Mouse (Mus musculus) kidney, postnatal 0 days (tissue): Measurements from ENCODE around the gene Gng7. TPM values are rescaled to one million over a fixed set of nuclear protein-coding genes. Genes with fewer than 3 reads are reported as not detected.

Experiments
- ATAC-seq: fragments of 200-750 bp; cut with Nextera tagmentation; replicated peaks from 2 replicates; pipeline ENCODE4 v1.8.0; 2017; ENCODE audit warnings: low read depth, moderate number of reproducible peaks, moderate TSS enrichment, moderate library complexity; ENCODE audit not compliant: low FRiP score
- DNase-seq: peaks from one replicate; pipeline ENCODE4 v3.0.0-alpha.2; 2016; ENCODE audit warnings: low spot score
- H3K27ac ChIP-seq: fragments of 300-500 bp; sonication (generic); 2 replicates; pipeline ENCODE4 v1.5.1; 2014; ENCODE audit warnings: mild to moderate bottlenecking
- H3K27me3 ChIP-seq: fragments of 300-500 bp; sonication (generic); 2 replicates; pipeline ENCODE4 v1.6.1; 2014; ENCODE audit warnings: low read length, mixed read lengths; ENCODE audit not compliant: insufficient read depth
- H3K36me3 ChIP-seq: fragments of 300-500 bp; sonication (generic); 2 replicates; pipeline ENCODE4 v1.6.1; 2014; ENCODE audit warnings: low read length, mixed read lengths; ENCODE audit not compliant: insufficient read depth
- H3K4me1 ChIP-seq: fragments of 300-500 bp; sonication (generic); replicated peaks from 2 replicates; pipeline ENCODE4 v1.6.1; 2014; ENCODE audit warnings: antibody characterized with exemption, low read length, mixed read lengths; ENCODE audit not compliant: insufficient read depth
- H3K4me2 ChIP-seq: fragments of 300-500 bp; sonication (generic); 2 replicates; pipeline ENCODE4 v1.6.1; 2014; ENCODE audit warnings: mild to moderate bottlenecking, low read length, moderate library complexity, mixed read lengths
- H3K4me3 ChIP-seq: fragments of 300-500 bp; sonication (generic); replicated peaks from 2 replicates; pipeline ENCODE4 v1.5.1; 2014; ENCODE audit warnings: low read depth, low read length
- H3K9ac ChIP-seq: fragments of 300-500 bp; sonication (generic); 2 replicates; pipeline ENCODE4 v1.6.1; 2014; ENCODE audit warnings: low read depth, low read length
- H3K9me3 ChIP-seq: fragments of 300-500 bp; sonication (generic); replicated peaks from 2 replicates; pipeline ENCODE4 v1.6.1; 2016; ENCODE audit warnings: low read length, inconsistent platforms, mixed read lengths
- CTCF ChIP-seq: IDR thresholded peaks from 2 replicates; pipeline ENCODE4 v1.5.1; 2016; ENCODE audit warnings: antibody characterized with exemption, low read depth, mild to moderate bottlenecking, moderate library complexity
- WGBS: fragments of 180-500 bp; shearing (Covaris S2); extraction: QIAGEN DNeasy Blood & Tissue Kit; methylation state at CpG from one replicate; pipeline ENCODE4 v1.1.7; 2014; 5-methylcytosine and 5-hydroxymethylcytosine counted together
- polyA plus RNA-seq: library from polyadenylated mRNA; unstranded; fragments of >200 nt; fragmentation: Nextera tagmentation; extraction: Ambion mirVana; gene quantifications from 2 replicates; pipeline ENCODE4 v1.2.1, GENCODE M21; 2015

Gng7 gene
- polyA plus RNA-seq, 1 experiment from 2014 or later, result 3.4 TPM

DNA sequence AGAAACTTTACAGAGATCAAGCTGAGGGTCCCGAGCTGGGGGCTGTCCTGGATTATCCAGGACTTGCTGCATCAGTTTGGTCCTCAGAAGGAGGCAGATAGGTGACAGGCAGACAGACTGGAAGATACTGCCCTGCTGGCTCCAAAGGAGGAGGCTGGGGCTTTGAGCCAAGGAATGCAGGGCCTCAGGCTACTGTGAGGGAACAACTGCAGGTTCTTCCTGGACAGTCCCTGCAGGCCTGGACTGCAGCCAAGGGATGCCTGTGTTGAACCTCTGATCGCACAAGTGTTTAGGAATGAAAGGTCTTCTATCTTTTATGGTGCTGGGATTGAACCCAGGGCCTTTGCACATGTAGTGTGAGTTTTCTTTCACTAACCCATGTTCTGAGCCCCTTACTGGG, 66.9 kb downstream of the Gng7 start:
- no peak for TF ChIP-seq CTCF
- ATAC-seq (no peak), DNase-seq (no peak)
- Histone ChIP-seq H3K4me1 (no peaks in the 10 kb centered on the region; the same call in none of the 2 replicates), H3K9me3 (no peaks in the 10 kb centered on the region), H3K27me3 (no peaks in the 10 kb centered on the region), H3K4me3 (no peak overlapping the region), H3K27ac (no peak overlapping the region), H3K4me2 (no peak overlapping the region), H3K9ac (no peak overlapping the region), H3K36me3 (no peaks in the 10 kb centered on the region)
- WGBS, result 34% methylated on average over 2 of the region's 2 CpGs

DNA sequence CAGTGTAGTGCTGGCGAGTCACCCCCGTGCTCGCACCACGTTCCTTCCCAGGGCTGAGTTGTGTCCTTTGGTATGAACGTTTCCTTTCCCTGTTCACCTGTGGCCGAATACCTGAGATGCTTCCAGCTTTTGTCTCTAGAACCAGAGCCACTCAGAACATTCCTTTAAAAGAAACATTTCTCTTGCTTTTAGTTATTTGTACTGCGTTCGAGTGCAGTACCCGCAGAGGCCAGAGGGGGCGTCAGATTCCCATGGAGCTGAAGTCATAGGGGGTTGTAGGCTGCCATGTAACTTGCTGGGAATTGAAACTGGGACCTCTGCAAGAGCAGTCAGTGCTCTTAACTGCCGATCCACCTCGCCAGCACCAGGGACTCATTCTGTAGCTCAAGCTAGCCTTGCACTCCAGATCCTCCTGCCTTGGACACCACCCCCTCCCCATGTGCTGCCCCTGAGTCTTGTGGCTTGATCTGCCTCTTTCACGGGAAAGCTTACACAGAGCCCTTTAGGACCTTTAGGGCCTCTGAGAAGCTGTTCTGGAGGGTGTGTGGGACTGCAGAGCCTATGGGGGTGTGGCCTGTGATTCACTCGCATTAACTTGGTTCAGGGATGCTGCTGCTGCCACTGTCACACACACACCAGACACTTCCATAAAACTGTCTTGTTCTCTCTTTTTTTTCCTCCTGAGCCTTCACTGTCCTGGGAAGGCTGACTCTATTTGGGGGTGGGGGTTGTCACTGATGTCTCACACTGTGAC, 67.9 kb downstream of the Gng7 start:
- no peak overlapping the region for H3K27ac ChIP-seq
- DNase-seq (no peak), ATAC-seq (no peak)
- H3K9ac ChIP-seq, result no peak overlapping the region
- no peaks in the 10 kb centered on the region for H3K36me3 ChIP-seq
- no peak overlapping the region for H3K4me3 ChIP-seq
- H3K4me2 ChIP-seq, result no peak overlapping the region
- no peaks in the 10 kb centered on the region for H3K27me3 ChIP-seq
- WGBS, result 64% methylated on average over 14 of the region's 14 CpGs
- H3K4me1 ChIP-seq, result no peaks in the 10 kb centered on the region; the same call in none of the 2 replicates
- TF ChIP-seq CTCF, result peak; percentile 52
- H3K9me3 ChIP-seq, result no peaks in the 10 kb centered on the region

DNA sequence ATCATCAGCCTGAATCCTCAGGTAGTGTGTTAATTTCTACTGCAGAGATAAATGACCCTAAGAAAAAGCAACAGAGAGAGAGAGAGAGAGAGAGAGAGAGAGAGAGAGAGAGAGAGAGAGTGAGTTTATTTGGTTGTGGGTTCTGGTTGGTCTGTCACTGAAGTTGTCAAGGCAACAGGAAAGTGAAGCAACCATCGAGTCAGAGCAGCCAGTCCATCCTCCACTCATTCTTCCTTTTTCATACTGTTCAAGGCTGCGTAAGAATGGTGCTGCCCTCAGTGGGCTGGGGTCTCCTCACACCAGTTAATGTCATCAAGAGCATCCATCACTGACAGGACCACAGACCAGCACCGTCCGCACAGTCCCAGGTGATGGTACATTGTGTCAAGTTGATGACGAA, 70.5 kb downstream of the Gng7 start:
- Histone ChIP-seq H3K9ac (no peak overlapping the region), H3K4me1 (peaks cover 21% of the 10 kb centered on the region), H3K4me3 (no peak overlapping the region), H3K27me3 (no peaks in the 10 kb centered on the region), H3K4me2 (no peak overlapping the region), H3K27ac (no peak overlapping the region), H3K9me3 (no peaks in the 10 kb centered on the region), H3K36me3 (no peaks in the 10 kb centered on the region)
- 85% methylated on average over 5 of the region's 5 CpGs for WGBS
- no peak for DNase-seq
- ATAC-seq, result no peak
- TF ChIP-seq CTCF, result no peak

DNA sequence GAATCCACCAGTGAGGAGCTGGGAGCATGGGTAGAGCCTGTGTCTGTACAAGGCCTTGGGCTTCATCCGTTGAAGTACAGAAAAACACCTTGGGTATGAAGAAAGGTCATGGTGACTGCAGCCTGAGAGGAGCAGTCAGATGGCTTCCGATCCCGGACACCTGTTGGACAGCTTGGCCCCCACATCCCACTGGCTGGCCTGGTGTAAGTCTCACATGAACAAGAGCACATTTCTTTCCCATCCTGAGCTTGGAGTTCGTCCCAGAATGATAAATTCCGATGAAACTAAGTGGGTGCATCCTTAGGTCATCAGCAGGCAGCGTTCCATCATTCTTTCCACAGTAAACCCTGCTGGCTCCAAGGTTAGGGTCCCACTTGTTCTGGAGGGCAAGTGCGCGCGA, 71.0 kb downstream of the Gng7 start:
- WGBS, result 51% methylated on average over 9 of the region's 9 CpGs
- H3K27ac ChIP-seq, result no peak overlapping the region

DNA sequence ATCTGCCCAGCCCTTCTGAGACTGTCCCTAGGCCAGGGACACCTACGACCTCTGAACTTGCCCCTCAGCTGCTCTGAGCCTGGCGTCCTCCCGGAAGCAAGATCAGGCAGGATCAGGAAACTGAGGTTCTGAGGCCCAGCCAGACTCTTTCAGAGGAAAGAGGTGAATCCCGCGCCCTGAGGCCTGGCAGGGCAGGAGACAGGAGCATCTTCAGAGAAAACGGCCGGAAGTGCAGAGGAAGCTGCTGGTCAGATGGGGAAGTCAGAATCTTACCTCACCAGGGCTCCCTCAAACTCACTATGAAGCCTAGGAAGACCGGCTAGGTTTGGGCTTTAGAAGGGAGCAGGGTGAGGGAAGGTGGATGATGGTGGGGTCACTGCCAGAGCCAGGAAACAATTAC, 71.8 kb downstream of the Gng7 start:
- Histone ChIP-seq H3K9ac (no peak overlapping the region), H3K27ac (no peak overlapping the region), H3K27me3 (no peaks in the 10 kb centered on the region), H3K9me3 (no peaks in the 10 kb centered on the region), H3K4me2 (no peak overlapping the region), H3K4me3 (no peak overlapping the region), H3K36me3 (no peaks in the 10 kb centered on the region), H3K4me1 (peaks cover 32% of the 10 kb centered on the region)
- TF ChIP-seq CTCF, result no peak
- DNase-seq (no peak), ATAC-seq (no peak)
- WGBS, result 60% methylated on average over 8 of the region's 8 CpGs

More for the DNA sequence above, 71.0 kb downstream of the Gng7 start:
- DNase-seq, result no peak
- no peak overlapping the region for H3K4me2 ChIP-seq
- peaks cover 26% of the 10 kb centered on the region for H3K4me1 ChIP-seq
- ATAC-seq, result no peak
- H3K4me3 ChIP-seq, result no peak overlapping the region
- no peak for TF ChIP-seq CTCF
- H3K9ac ChIP-seq, result no peak overlapping the region
- no peaks in the 10 kb centered on the region for H3K27me3 ChIP-seq
- no peaks in the 10 kb centered on the region for H3K9me3 ChIP-seq
- no peaks in the 10 kb centered on the region for H3K36me3 ChIP-seq

DNA sequence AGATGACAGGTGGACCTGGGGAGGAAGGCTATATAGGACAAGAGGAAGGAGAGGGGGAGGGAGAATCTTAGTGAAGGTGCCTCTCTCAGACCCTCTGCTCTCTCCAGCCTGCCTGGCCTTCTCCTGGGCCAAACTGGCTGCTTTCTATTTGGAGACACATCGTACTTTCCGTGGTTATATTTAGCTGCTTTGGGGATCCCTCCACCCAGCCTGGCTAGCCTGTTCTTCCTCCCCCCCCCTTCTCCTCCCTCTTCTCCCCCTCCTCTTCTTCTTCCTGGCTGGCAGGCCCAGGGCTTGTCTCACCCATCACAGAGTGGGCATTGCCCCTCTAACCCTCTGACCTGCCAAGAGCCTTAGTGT, 73.8 kb downstream of the Gng7 start:
- Histone ChIP-seq H3K36me3 (no peaks in the 10 kb centered on the region), H3K27me3 (no peaks in the 10 kb centered on the region), H3K4me1 (peaks cover 50% of the 10 kb centered on the region), H3K4me2 (peak overlapping the region; percentile 55), H3K9ac (0 out of 2 replicates have a peak overlapping the region, but pooled peaks have one; percentile 23), H3K27ac (peak overlapping the region; percentile 57), H3K4me3 (no peak overlapping the region), H3K9me3 (no peaks in the 10 kb centered on the region)
- TF ChIP-seq CTCF, result no peak
- ATAC-seq (no peak), DNase-seq (no peak)
- 41% methylated on average over 2 of the region's 2 CpGs for WGBS
